Mouse (Mus musculus) myocyte (in vitro differentiated cells): ENCODE results near the gene Pecam1. TPM values are rescaled to one million over a fixed set of nuclear protein-coding genes. Genes with fewer than 3 reads are reported as not detected.

ENCODE experiments used
- H3K27me3 ChIP-seq: one replicate; pipeline ENCODE4 v1.6.1; 2011; ENCODE audit not compliant: control insufficient read depth, insufficient read depth, insufficient read length
- H3K36me3 ChIP-seq: one replicate; pipeline ENCODE4 v1.6.1; 2011; ENCODE audit not compliant: control insufficient read depth, insufficient read depth
- H3K4me2 ChIP-seq: one replicate; pipeline ENCODE4 v1.6.1; 2011; ENCODE audit warnings: low read depth, control low read depth
- H3K4me3 ChIP-seq: one replicate; pipeline ENCODE4 v1.5.1; 2011; ENCODE audit warnings: mild to moderate bottlenecking, control low read depth, moderate library complexity
- H3K79me2 ChIP-seq: one replicate; pipeline ENCODE4 v1.6.1; 2011; ENCODE audit not compliant: control insufficient read depth, insufficient read depth
- H3ac ChIP-seq: one replicate; pipeline ENCODE4 v1.6.1; 2011; ENCODE audit not compliant: control insufficient read depth, insufficient read length
- CEBPB ChIP-seq: IDR thresholded peaks from 2 replicates; pipeline ENCODE4 v1.6.1; 2011; ENCODE audit warnings: mild to moderate bottlenecking, moderate library complexity; ENCODE audit not compliant: poor library complexity, insufficient read depth, severe bottlenecking
- E2F4 ChIP-seq: IDR thresholded peaks from one replicate; pipeline ENCODE4 v1.6.1; 2011; ENCODE audit warnings: mild to moderate bottlenecking, control low read depth, moderate library complexity; ENCODE audit not compliant: insufficient read depth
- MAX ChIP-seq: IDR thresholded peaks from one replicate; pipeline ENCODE4 v1.6.1; 2011; ENCODE audit warnings: low read depth, mild to moderate bottlenecking, control low read depth
- MYOD1 ChIP-seq, 3 experiments: IDR thresholded peaks; one replicate each; pipeline ENCODE4 v1.6.1; 2011; ENCODE audit warnings: control low read depth in 2 of 3, low read depth in 2 of 3, mild to moderate bottlenecking in 2 of 3, moderate library complexity in 1 of 3; ENCODE audit not compliant: insufficient read length in 2 of 3, control insufficient read depth in 1 of 3
- MYOG ChIP-seq, 3 experiments: IDR thresholded peaks; one replicate each; pipeline ENCODE4 v1.6.1; 2011; ENCODE audit warnings: control low read depth in 2 of 3, low read depth in 2 of 3, mild to moderate bottlenecking in 2 of 3; ENCODE audit not compliant: insufficient read length in 2 of 3, control insufficient read depth in 1 of 3, insufficient read depth in 1 of 3
- POLR2A ChIP-seq: IDR thresholded peaks from one replicate; pipeline ENCODE4 v1.6.1; 2011; ENCODE audit warnings: low read depth, mild to moderate bottlenecking, control low read depth, moderate library complexity; ENCODE audit not compliant: insufficient read length
- POLR2AphosphoS2 ChIP-seq: IDR thresholded peaks from one replicate; pipeline ENCODE4 v1.6.1; 2011; ENCODE audit warnings: low read depth, control low read depth; ENCODE audit not compliant: insufficient read length
- REST ChIP-seq: IDR thresholded peaks from one replicate; pipeline ENCODE4 v1.6.1; 2011; ENCODE audit warnings: mild to moderate bottlenecking, control low read depth, moderate library complexity; ENCODE audit not compliant: insufficient read depth, insufficient read length
- SRF ChIP-seq: IDR thresholded peaks from one replicate; pipeline ENCODE4 v1.6.1; 2011; ENCODE audit warnings: low read depth; ENCODE audit not compliant: control insufficient read depth, insufficient read length
- TCF12 ChIP-seq: IDR thresholded peaks from one replicate; pipeline ENCODE4 v1.6.1; 2011; ENCODE audit warnings: mild to moderate bottlenecking, control low read depth; ENCODE audit not compliant: poor library complexity, insufficient read depth, severe bottlenecking
- TCF3 ChIP-seq: IDR thresholded peaks from one replicate; pipeline ENCODE4 v1.6.1; 2011; ENCODE audit warnings: low read depth, control low read depth; ENCODE audit not compliant: insufficient read length
- USF1 ChIP-seq: IDR thresholded peaks from one replicate; pipeline ENCODE4 v1.6.1; 2011; ENCODE audit warnings: low read depth, mild to moderate bottlenecking, control low read depth, moderate library complexity
- polyA plus RNA-seq: library from polyadenylated mRNA; unstranded; fragments of >200 nt; fragmentation: generic; extraction: Trizol; gene quantifications from one replicate; pipeline ENCODE4 v1.2.1, GENCODE M21; 2012; ENCODE audit warnings: missing spikeins

Gene Pecam1
- polyA plus RNA-seq, 1 experiment = 0.01 TPM

GRCm38 (mm10) chr11:106665328-106665727, 85.1 kb downstream of the Pecam1 start:
- TF ChIP-seq POLR2AphosphoS2 = no peak
- no peak for TF ChIP-seq POLR2A
- TF ChIP-seq USF1 = no peak
- TF ChIP-seq MAX = no peak
- no peak for TF ChIP-seq TCF3
- no peak for TF ChIP-seq TCF12
- no peak for TF ChIP-seq SRF
- no peak for TF ChIP-seq CEBPB
- no peak for TF ChIP-seq MYOG (IDR thresholded peaks at IDR 0.05; ENCODE audit: control insufficient read depth in 1 of 3, insufficient read depth in 1 of 3, insufficient read length in 2 of 3, low read depth in 2 of 3)
- TF ChIP-seq REST = no peak
- no peak for TF ChIP-seq E2F4
- no peak for TF ChIP-seq MYOD1 (IDR thresholded peaks at IDR 0.05; ENCODE audit: control insufficient read depth in 1 of 3, insufficient read length in 2 of 3, low read depth in 2 of 3)
- H3K4me3 ChIP-seq = no peak overlapping the region
- H3K36me3 ChIP-seq = no peaks in the 10 kb centered on the region
- H3ac ChIP-seq = no peak overlapping the region
- H3K27me3 ChIP-seq = no peaks in the 10 kb centered on the region
- H3K4me2 ChIP-seq = no peak overlapping the region
- no peaks in the 10 kb centered on the region for H3K79me2 ChIP-seq

DNA sequence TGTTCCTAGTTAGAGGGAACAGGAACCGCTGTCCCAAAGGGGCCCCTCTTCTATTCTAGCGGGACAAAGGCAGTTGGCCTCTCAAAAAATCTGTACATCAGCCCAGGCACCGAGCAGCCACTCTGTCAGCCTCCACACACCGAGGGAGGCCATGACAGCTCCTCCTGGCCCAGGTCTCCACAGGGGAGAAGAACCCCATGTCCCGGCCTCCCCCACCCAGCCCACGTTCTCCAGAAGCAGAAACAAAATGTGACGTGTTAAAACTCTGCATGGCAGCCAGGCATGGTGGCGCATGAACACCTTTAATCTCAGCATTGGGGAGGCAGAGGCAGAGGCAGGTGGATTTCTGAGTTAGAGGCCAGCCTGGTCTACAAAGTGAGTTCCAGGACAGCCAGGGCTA, 85.7 kb downstream of the Pecam1 start:
- no peak overlapping the region for H3K4me2 ChIP-seq
- no peak overlapping the region for H3K4me3 ChIP-seq
- TF ChIP-seq REST (no peak), MYOD1 (IDR thresholded peaks at IDR 0.05; ENCODE audit: control insufficient read depth in 1 of 3, insufficient read length in 2 of 3, low read depth in 2 of 3) (no peak), POLR2AphosphoS2 (no peak), E2F4 (no peak), CEBPB (no peak), MAX (no peak), TCF12 (no peak), TCF3 (no peak), USF1 (no peak), MYOG (IDR thresholded peaks at IDR 0.05; ENCODE audit: control insufficient read depth in 1 of 3, insufficient read depth in 1 of 3, insufficient read length in 2 of 3, low read depth in 2 of 3) (no peak), POLR2A (no peak), SRF (no peak)
- no peaks in the 10 kb centered on the region for H3K36me3 ChIP-seq
- H3K79me2 ChIP-seq = no peaks in the 10 kb centered on the region
- H3K27me3 ChIP-seq = no peaks in the 10 kb centered on the region
- H3ac ChIP-seq = no peak overlapping the region

DNA sequence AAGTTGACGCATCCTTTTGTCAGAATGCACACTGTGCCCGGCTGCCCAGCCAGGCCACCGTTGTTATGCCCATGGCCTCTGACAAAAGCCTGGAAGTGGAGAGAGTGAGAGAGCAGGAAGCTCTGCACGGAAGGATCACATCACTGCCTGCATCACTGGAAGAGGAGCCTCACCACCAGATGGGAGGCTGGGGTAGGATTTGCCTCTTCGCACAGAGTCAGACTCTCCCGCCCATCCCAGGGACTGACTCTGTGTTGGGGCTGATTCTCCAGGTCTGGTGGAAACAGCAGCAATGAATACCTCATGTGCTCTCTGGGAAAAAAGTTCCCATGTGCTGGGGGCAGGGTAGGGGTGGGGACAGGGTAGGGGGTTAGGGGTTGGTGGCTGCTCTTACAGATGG, 86.6 kb downstream of the Pecam1 start:
- Histone ChIP-seq H3K4me3 (no peak overlapping the region), H3K27me3 (no peaks in the 10 kb centered on the region), H3K36me3 (no peaks in the 10 kb centered on the region), H3K4me2 (no peak overlapping the region), H3K79me2 (no peaks in the 10 kb centered on the region), H3ac (no peak overlapping the region)
- no peak for TF ChIP-seq E2F4
- TF ChIP-seq CEBPB = no peak
- TF ChIP-seq TCF12 = no peak
- no peak for TF ChIP-seq REST
- no peak for TF ChIP-seq POLR2A
- TF ChIP-seq MAX = no peak
- no peak for TF ChIP-seq TCF3
- TF ChIP-seq USF1 = no peak
- no peak for TF ChIP-seq MYOG (IDR thresholded peaks at IDR 0.05; ENCODE audit: control insufficient read depth in 1 of 3, insufficient read depth in 1 of 3, insufficient read length in 2 of 3, low read depth in 2 of 3)
- no peak for TF ChIP-seq POLR2AphosphoS2

GRCm38 (mm10) chr11:106662634-106663407, 87.6 kb downstream of the Pecam1 start:
- Histone ChIP-seq H3K36me3 (no peaks in the 10 kb centered on the region), H3ac (no peak overlapping the region), H3K27me3 (no peaks in the 10 kb centered on the region), H3K4me2 (no peak overlapping the region), H3K79me2 (no peaks in the 10 kb centered on the region), H3K4me3 (no peak overlapping the region)
- no peak for TF ChIP-seq MYOD1 (IDR thresholded peaks at IDR 0.05; ENCODE audit: control insufficient read depth in 1 of 3, insufficient read length in 2 of 3, low read depth in 2 of 3)
- no peak for TF ChIP-seq TCF3
- TF ChIP-seq E2F4 = no peak
- no peak for TF ChIP-seq USF1
- TF ChIP-seq POLR2AphosphoS2 = no peak
- no peak for TF ChIP-seq POLR2A
- TF ChIP-seq MYOG (IDR thresholded peaks at IDR 0.05; ENCODE audit: control insufficient read depth in 1 of 3, insufficient read depth in 1 of 3, insufficient read length in 2 of 3, low read depth in 2 of 3) = no peak
- no peak for TF ChIP-seq CEBPB
- no peak for TF ChIP-seq TCF12

- Histone ChIP-seq H3K4me2 (no peak overlapping the region), H3K4me3 (no peak overlapping the region)
Measured at GRCm38 (mm10) chr11:106660453-106661081, 89.9 kb downstream of the Pecam1 start.

More at GRCm38 (mm10) chr11:106660453-106661081, 89.9 kb downstream of the Pecam1 start:
- H3K36me3 ChIP-seq = no peaks in the 10 kb centered on the region
- no peaks in the 10 kb centered on the region for H3K79me2 ChIP-seq
- H3ac ChIP-seq = no peak overlapping the region
- TF ChIP-seq REST (no peak), POLR2A (no peak), CEBPB (no peak), MYOG (IDR thresholded peaks at IDR 0.05; ENCODE audit: control insufficient read depth in 1 of 3, insufficient read depth in 1 of 3, insufficient read length in 2 of 3, low read depth in 2 of 3) (no peak), MAX (no peak), E2F4 (no peak), USF1 (no peak), POLR2AphosphoS2 (no peak), TCF12 (no peak)
- H3K27me3 ChIP-seq = no peaks in the 10 kb centered on the region
